Mouse (Mus musculus): ENCODE measurements at regions not wholly inside any gene's neighbourhood (a gene's known extent, or its start where the extent isn't known, plus 50 kb on each side); places are given as distances from the start of the nearest gene placed in this dataset.

GRCm38 (mm10) chr9:34323571-34323970, 162.1 kb upstream of the Kirrel3 start:
- no peak for DNase-seq (ENCODE audit: low spot score)

GRCm38 (mm10) chr9:34328723-34329122, 157.0 kb upstream of the Kirrel3 start:
- no peak for DNase-seq (ENCODE audit: low spot score)

- no peak for DNase-seq (ENCODE audit: low spot score)
Measured at GRCm38 (mm10) chr9:34334112-34334511, 151.6 kb upstream of the Kirrel3 start.

- DNase-seq (ENCODE audit: low spot score), result no peak
Measured at GRCm38 (mm10) chr9:34334555-34335468, 150.9 kb upstream of the Kirrel3 start.

- DNase-seq (ENCODE audit: low spot score), result no peak
Measured at GRCm38 (mm10) chr9:34348442-34348841, 137.3 kb upstream of the Kirrel3 start.

- no peak for DNase-seq (ENCODE audit: low spot score)
Measured at GRCm38 (mm10) chr9:34349997-34350396, 135.7 kb upstream of the Kirrel3 start.

GRCm38 (mm10) chr9:34353744-34354143, 131.9 kb upstream of the Kirrel3 start:
- no peak for DNase-seq (ENCODE audit: low spot score)

GRCm38 (mm10) chr9:34354723-34355316, 130.9 kb upstream of the Kirrel3 start:
- DNase-seq (ENCODE audit: low spot score), result no peak

GRCm38 (mm10) chr9:34370686-34371398, 114.9 kb upstream of the Kirrel3 start:
- no peak for DNase-seq (ENCODE audit: low spot score)

GRCm38 (mm10) chr9:34375187-34375586, 110.5 kb upstream of the Kirrel3 start:
- DNase-seq (ENCODE audit: low spot score), result no peak

- no peak for DNase-seq (ENCODE audit: low spot score)
Measured at GRCm38 (mm10) chr9:34380008-34380407, 105.7 kb upstream of the Kirrel3 start.

GRCm38 (mm10) chr9:34381601-34382000, 104.1 kb upstream of the Kirrel3 start:
- DNase-seq (ENCODE audit: low spot score), result no peak

GRCm38 (mm10) chr9:34382208-34382607, 103.5 kb upstream of the Kirrel3 start:
- DNase-seq (ENCODE audit: low spot score), result no peak

GRCm38 (mm10) chr9:34386071-34386470, 99.6 kb upstream of the Kirrel3 start:
- DNase-seq (ENCODE audit: low spot score), result no peak

GRCm38 (mm10) chr9:34393042-34393441, 92.7 kb upstream of the Kirrel3 start:
- no peak for DNase-seq (ENCODE audit: low spot score)

- DNase-seq (ENCODE audit: low spot score), result no peak
Measured at GRCm38 (mm10) chr9:34395839-34396804, 89.6 kb upstream of the Kirrel3 start.

GRCm38 (mm10) chr9:34411699-34412098, 74.0 kb upstream of the Kirrel3 start:
- DNase-seq (ENCODE audit: low spot score), result no peak

GRCm38 (mm10) chr9:34416153-34416552, 69.5 kb upstream of the Kirrel3 start:
- no peak for DNase-seq (ENCODE audit: low spot score)

- no peak for DNase-seq (ENCODE audit: low spot score)
Measured at GRCm38 (mm10) chr9:34418100-34418499, 67.6 kb upstream of the Kirrel3 start.

- no peak for DNase-seq (ENCODE audit: low spot score)
Measured at GRCm38 (mm10) chr9:34421956-34422355, 63.7 kb upstream of the Kirrel3 start.

- no peak for DNase-seq (ENCODE audit: low spot score)
Measured at GRCm38 (mm10) chr9:34423062-34423461, 62.6 kb upstream of the Kirrel3 start.

- DNase-seq (ENCODE audit: low spot score), result no peak
Measured at GRCm38 (mm10) chr9:34426589-34426988, 59.1 kb upstream of the Kirrel3 start.
